Mouse (Mus musculus) Muller cell, postnatal 12 days (primary cell): Measurements from ENCODE around the gene Grin2a.

Source experiments
- DNase-seq: peaks from one replicate; pipeline ENCODE4 v3.0.0-alpha.2; 2015; ENCODE audit errors: inconsistent ontology term

The Grin2a gene

DNA sequence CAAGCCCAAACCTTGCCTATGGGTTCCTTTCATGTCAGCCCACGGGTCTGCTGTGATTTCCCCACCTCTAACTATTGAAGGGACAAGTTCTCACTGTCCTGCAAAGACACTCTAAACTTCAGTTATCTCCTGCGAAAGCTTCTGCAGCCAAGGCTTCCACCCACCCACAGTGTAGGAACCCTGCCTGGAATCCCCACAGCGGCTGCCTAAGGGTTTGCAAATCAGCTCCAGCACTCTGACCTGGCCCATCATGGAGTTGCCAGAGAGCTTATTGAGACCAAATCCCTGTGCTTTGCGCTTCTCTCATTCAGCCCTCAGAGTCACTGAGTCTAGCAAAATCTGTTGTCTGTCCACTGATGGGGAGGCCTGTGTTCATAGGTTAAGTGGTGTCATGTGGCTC is 130.3 kb downstream of the Grin2a start:
- DNase-seq = no peak

DNA sequence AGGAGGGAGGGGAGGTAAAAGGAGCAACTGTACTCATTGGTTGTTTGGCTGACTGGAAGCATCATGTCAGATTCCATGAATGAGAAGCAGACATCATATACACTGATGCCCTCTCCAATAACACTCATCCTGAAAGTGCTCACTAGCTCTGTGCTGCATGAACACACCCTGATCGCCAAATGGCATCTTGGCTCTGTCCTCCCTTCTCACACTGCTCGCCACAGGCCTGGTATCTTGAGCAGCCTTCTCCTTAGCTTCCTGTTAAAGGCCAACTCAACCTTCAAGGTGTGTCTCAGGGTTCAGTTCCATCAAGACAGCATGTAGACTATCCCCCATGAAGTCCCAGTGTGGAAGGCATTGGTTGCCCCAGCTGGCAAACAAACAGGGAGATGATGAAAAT is 137.6 kb downstream of the Grin2a start:
- DNase-seq = no peak

DNA sequence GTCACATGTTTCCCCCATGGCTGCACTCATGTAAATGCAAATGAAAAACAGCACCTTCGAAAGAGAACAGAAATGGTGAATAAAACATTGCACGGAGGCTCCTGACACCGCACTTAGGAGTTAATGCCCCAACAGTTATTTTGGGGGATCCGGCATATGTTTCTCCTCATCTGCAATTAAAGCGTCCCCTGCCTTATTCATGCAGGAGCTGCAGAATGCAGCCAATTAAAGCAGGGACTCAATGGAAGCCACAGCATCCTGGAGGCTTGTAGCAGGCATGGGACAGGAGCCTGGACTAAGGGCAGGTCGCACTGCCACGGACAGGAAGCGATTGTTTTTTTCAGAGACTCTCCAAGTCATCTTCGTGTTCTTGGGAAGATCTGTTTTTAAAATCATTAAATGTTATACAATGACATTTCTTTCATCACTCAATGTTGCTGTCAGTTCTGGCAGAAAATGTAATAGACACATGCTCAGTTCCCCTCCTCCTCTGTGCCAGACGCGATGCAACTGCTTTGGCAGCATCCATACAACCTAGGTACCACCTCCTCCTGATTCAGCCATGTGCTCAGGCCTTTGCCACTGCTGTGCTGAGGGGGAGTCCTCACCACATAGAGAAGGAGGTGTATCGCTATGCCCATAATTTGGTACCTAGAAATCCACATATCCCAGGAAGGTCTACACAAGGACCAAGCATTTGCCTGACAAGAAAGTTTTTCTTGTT is 143.9 kb downstream of the Grin2a start:
- no peak for DNase-seq

DNA sequence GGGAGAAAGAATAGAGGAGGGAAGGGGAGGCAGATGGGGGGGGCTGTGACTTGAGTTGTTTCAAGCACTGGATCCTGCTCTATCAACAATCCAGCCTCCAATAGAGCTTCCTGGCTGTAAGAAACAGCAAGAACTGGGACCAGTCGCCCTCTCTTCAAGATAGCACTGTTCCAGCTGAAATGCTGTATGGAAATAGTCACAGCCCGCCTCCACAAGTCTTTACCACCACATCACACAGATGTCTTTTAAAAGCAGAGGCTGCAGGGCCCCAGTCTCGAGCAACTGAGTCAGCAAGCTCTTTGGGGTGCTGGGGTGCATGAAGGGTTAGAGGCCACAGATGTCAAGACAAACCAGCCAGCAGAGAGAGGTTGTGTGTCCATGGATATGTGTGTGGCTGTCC is 153.9 kb downstream of the Grin2a start:
- no peak for DNase-seq

DNA sequence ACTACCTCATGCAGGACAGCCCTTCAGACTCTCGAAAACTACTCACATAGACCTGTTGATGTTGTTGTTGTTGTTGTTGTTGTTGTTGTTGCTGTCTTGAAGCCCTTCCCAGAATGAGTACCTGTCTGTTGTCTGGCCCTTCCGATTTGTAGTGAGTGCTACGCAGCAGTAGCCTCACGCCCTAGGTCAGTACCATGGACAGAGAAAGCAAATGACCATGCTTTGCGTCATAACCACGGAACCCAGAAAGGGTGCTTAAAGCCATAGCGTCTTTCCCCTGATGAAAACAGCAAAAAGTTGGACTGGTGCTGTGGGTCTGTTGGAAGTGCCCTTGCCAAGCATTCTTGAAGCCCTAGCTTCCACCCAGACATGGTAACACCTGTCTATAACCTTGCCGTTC is 158.8 kb downstream of the Grin2a start:
- DNase-seq = peak; percentile 6

DNA sequence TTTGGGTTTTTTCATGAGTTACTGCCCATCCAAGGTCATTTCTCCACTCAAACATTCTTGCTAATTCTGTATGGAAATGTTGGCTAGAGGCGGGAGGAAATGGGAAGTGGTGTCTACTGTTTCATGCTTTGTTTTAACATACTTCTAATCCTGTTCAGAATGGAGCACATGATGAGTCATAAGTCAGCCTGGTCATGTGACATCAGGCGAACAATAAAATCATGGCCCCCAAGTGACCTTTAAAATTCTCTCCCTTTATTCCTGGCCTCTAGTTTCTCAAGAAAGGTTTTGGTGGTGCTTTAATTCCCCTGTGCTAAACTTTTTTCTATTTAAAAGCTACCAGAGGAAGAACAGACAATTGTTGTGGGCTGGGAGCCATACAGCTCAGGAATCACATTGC is 161.1 kb downstream of the Grin2a start:
- DNase-seq = peak; percentile 54

DNA sequence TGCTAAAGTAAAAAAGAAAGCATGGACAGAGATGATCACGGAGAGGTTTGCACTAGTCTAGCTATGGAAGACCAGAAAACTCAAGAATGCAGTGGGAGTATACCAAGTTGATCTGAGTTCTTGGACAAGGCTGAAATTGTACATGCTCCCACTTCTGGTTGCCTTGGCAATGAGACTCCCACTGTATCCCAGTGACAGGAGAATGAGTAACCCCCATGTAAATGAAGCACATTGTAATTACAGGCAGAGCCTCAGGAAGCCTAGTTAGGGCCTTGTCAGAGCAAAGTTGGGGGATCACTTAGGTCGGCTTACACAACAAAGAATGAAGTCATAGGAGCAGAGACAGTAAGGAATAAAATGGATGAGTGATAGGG is 170.3 kb downstream of the Grin2a start:
- no peak for DNase-seq

DNA sequence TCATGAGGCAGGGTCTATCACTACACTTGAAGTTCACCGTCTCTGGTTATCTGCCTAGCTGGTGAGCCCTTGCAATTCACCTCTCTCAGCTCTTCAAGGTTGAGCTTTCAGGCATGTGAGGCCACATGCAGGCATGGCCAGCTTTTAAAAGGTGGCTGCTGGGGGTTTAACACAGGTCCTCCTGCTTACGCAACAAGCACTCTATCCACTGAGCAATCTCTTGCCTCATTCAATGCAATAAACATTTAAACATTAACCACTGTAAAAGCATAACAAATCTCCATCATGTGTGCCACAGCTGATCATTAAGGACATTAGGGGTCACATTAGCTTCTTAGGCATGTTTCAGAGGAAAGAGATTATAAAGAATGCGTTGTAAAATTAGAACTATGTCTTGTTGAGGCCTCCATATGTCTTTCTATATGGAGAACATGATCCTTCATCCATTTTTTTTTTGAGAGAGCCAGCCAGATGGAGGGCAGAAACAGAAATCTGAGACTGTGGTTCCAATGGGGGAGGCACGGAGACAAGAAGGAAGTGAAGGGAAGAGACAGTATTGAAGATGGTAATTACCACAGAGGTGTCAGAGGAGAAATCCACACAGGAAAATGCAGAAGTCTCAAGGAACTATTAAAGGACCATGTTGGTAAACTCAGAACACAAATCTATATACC is 170.8 kb downstream of the Grin2a start:
- DNase-seq = no peak

DNA sequence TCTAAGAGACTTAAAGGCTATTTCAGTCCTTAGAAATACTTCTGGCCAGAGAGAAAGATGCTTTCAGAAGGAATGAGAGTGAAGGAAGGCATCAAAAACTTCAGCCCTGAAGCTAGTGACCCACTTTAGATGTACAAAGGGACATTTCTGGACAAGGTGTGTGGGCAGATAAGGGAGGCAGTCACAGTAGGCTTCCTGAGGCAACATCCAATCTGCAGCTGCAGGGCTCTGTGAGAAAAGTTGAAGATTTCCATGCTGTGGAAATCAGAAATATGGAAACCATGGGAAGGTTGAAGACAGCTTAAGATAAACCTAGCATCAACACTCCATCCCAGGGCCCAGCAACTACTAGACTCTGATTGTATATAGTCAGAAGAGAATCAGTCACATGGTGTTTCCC is 171.7 kb downstream of the Grin2a start:
- DNase-seq = no peak

DNA sequence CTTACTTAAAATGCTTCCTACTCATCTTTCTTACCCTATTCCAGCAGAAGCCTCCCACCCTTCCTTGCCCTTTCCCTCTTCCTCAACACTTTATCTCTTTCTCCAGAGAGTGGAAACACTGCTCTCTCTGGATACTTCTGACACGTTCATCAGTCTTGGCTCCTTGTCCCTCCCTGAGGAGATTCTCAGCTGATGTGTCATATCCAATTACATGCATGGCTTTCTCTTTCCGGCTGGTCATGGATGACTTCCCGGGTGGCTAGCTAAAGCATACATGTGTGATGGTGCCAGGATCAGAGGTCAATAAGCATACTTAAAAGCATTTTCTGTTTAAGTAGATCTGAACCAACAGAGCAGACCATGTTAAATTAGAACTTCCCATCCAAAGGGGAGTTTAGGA is 175.9 kb downstream of the Grin2a start:
- DNase-seq = peak; percentile 58

DNA sequence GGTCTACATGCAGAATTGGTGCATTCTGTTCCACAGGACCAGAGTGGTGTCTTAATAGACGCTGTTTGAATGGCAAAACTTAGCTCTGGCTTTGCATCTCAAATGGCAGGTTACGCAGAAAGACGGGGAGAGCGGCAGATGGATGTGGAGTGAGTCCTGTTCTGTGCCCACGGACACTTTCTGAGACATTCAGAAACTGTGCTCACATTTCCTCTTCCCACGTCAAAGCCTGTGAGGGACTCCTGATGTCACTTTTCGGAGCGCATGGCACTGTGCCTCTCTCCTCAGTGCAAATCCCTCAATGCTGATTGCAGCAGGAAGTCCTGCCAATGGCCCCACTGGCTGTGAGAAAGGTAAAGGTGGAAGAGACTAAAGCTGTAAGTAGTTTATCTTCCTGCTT is 194.0 kb downstream of the Grin2a start:
- no peak for DNase-seq

DNA sequence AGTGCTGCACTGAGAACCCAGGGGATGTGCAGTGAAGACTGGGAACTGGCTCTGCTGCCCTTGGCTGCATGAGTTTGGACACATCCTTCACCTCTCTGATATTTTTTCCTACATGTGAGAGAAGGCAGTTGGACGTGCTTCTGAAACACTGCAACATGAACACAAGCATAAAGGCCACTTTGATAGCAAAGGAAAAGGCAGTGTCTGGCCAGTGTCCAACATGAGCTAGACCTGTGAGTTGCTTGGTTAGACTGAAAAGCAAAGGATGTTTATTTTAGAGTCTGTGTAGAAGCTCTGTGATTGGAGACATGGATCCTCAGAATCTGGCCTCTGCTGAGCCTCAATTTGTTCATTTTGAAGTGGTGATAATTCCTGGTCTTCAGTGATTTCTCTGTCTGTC is 195.1 kb downstream of the Grin2a start:
- DNase-seq = no peak

DNA sequence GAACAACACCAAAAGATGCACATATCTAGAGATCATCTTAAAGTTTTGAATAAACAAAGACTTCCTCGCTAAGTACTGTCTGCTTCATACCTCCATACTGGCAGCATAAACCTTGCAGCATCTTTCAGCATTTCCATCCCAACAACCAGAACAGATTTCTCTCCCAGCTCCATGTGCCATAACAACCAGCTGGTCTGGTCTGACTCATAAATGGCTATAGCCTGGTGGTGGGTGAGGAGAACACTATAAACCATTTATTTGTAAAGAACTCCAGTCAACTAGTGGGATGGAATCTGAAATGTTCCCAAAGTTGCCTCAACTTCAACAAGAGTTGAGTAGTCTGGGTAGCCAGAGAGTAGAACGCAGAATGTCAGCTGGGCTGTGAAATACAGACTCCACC is 202.4 kb downstream of the Grin2a start:
- no peak for DNase-seq

DNA sequence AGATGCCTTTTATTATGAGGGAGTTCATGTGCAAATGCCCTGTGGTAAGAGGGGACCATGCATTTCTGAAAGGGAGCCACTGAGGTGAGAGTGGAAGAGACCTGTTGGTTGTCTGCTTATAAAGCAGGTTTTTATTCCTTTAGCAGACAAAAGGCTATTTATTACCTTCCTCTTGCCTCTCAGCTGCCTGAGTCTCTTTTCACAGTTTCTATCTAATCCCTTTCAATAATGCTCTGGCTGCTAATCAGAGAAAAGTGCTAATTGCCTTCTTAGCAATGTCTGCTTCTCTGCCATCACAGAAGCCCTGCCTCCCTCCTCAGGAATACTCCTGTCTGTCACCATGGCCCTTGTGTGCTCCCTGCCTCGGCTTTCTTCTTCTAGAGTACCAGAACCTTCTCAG is 209.1 kb downstream of the Grin2a start:
- DNase-seq = no peak

DNA sequence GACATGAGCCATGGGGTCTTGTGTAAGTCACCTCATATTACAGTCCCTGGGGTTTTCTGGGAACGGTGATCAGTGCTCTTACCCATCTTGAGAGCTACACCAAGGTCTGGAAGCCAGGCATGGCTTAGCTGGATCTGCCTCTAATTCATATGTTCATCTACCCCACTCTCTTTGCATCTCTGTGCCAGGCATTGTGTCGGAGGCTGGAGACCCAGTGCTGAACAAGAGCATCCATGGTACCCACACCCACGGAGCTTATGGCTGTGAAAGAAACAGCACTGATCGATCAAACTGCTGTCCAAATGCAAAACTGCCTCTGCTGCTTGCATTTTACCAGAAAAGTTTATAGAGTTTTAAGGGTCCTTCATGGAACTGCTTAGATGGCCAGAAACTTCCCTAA is 209.5 kb downstream of the Grin2a start:
- no peak for DNase-seq

DNA sequence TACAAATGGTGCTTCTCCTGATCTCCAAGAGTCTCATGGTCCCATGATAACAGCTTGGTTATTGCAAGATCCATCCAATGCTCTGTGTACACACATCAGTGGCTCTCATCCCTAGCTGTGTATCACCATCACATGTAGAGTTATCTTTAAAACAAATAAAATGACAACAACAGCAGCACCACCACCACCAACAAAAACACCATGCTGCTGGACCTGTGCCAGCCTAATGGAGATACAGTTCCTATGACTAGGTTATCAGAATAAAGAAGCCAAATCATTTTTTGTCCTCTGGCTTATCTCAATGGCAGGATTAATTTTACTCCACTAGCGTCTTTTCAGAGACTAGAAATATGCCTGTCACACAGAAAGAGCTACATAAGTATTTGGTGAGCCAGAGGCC is 226.4 kb downstream of the Grin2a start:
- no peak for DNase-seq

DNA sequence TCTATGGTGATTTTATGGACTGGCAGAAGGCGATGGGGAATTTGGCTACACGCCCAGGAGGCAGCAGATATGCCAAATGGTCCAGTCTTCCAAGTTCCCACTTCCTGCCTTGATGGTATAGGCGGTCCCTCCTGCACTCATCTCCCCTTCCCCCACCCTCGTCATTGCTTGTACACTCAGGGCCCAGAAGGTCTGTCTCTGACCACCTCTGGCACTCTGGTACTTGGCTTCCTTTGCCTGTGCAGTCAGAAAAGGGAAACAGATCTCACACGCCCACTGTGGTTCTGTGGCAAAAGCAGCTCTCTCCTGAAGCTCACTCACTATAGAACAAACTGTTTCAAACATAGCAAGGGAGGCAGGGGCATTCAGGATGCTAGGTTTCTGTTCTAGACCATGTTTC is 227.0 kb downstream of the Grin2a start:
- DNase-seq = no peak

DNA sequence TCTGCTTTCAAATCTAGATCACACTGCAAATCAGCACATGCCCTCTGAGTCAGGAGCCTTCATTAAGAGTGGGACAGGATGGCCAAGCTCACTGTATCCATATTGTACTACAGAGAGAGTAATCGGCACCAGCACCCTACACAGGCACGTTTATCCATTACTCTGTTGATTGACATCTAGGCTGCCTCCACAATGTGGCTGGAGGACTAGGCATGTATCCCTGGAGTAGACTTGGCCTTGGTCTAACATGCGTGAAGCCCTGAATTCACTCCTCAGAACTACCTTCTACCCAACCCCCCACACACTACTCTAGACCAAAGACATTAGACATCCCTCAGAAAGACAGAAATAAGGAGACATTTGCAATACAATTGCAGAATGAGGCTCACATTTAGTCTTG is 227.4 kb downstream of the Grin2a start:
- no peak for DNase-seq

DNA sequence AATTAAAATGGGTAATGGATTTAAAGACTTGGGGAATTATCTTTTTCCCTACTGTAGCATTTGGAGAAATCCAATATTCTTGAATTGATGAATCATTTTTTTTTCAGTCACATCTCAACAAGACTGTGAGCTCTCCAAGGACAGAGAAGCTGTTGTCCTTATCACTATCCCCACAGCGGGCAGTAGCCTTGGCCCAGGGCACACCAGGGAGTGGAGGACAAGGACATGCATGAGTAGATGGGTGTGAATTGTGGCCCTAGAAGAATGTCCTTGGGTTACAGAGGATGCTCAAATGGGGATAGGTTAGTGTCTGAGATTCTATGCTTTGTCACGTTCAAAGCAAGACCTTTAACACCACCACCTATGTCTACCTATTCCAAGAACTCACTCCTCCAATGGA is 231.3 kb downstream of the Grin2a start:
- DNase-seq = no peak

DNA sequence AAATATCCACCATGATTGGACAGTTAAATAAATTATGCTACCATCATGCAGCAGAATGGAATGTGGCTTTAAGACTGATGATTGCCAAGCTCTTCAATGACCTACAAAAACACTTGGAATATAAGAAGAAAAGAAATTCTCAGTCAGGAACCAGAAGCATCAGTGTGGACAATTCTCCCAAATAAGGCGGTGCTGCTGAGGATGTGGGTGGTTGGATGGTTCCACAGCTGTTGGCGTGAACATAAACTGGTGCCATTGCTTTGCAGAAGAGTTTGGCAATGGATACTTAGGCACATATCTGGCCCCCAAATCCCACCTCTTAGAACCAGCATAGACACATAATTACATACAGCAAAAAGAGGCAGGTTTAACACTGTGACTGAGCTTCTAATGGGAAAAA is 235.0 kb downstream of the Grin2a start:
- no peak for DNase-seq

DNA sequence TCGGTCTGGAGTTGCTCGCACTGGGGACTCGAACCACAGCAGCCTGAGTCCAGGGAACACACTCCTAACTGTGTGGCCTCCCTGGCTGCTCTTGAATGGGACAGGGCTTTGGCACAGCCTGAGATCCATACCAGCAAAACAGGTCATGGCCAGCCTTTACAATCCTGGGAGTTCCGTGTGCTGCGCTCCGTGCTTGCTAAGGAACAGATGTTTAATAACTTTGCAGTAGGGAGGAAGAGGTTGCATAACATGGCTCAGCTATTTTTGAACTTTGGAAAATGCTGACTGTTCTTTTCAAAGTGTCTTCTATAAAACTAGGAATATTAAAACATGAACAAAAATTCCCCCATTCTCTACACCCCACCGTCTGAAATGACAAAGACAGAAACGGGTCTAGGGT is 238.5 kb downstream of the Grin2a start:
- DNase-seq = no peak

DNA sequence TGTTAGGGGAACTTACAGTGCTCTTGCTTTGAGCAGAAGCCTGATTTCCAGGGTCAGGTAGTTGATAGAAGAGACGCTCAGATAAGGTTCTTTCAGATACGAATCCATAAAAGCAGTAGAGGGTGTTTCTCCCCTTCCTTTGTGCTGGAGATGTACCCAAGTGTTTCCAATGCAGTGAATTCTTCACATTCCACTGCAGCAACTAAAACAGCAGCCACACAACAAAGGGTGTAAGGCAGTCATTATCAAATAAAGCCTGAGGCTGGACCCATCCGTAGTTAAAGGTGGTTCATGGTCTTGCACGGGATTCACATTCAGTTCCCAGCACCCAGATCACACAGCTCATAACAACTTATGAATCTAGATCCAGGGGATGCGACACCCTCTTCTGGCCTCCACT is 241.3 kb downstream of the Grin2a start:
- DNase-seq = no peak

DNA sequence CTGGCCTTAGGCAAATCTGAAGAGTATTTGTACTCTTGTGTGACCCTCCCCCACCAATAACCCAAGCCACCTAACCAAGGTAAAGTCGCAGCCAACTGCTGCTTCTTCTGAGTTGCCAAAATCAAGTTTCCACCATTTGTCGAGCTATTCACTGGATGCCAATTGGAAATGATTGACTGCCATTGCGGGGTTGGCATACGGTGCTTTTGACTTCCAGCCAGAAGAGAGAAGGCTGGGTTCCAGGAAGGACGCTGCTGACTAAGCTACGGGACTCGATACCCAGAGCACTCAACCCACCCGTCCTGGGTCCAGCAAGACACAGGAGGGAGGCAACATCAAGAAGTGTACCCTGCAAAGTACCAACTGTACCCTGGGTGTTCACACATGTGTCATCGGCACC is 242.3 kb downstream of the Grin2a start:
- no peak for DNase-seq

DNA sequence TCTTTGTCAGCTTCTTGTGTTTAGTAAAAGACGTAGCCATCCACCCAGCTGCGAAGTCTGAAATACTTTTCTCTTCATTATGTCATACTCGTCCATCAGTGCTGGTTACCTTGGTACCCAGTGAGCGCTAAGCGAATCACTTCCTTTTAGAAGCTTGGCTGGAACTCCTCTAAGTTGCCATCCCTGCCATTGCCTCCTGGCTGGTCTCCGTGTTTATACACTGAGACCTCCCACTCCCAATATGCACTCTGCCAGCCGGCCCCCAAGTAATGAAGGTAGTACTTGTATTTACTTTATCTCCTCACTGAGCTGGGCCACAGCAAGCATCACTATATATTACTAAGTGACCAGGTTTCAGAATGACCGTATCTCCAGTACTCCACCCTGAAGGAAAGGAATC is 242.8 kb downstream of the Grin2a start:
- no peak for DNase-seq
